Mouse (Mus musculus) activated CD4-positive, CD25-positive, alpha-beta regulatory T cell, adult 4 months (primary cell): ENCODE results near the gene Hist1h3f. TPM values are rescaled to one million over a fixed set of nuclear protein-coding genes. Genes with fewer than 3 reads are reported as not detected.
"Not testable (repeated sequence)": the region's sequence is repeated elsewhere in the genome, so short reads cannot be mapped to it uniquely, and the experiment has no call there.

Source experiments
- ATAC-seq: one replicate; pipeline ENCODE4 v1.8.0; 2017
- polyA plus RNA-seq, 2 experiments: library from polyadenylated mRNA; unstranded; fragments of 100-300 nt; shearing (Covaris generic); gene quantifications; one replicate each; pipeline ENCODE4 v1.2.1; 2017

The Hist1h3f gene
- polyA plus RNA-seq, 2 experiments from 2014 or later: 1.1 TPM; not detected in 1

DNA sequence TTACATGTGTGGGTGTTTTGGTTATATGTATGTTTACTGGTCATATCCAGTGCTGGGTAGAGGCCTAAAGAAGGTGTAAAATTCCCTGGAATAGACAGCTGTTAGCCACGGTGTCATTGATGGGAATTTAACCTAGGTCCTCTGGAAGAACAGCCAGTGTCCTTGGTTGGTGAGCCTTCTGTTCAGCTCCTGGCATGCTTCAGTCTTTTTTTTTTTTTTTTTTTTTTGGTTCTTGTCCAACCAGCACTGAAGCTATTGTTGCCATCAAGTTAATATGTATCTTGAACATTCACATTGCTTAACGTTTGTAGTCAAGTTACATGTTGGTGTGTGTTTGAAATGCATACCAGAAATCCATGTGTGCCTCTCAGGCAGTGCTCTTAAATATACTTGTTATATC, 20.6 kb downstream of the Hist1h3f start:
- ATAC-seq: no peak

DNA sequence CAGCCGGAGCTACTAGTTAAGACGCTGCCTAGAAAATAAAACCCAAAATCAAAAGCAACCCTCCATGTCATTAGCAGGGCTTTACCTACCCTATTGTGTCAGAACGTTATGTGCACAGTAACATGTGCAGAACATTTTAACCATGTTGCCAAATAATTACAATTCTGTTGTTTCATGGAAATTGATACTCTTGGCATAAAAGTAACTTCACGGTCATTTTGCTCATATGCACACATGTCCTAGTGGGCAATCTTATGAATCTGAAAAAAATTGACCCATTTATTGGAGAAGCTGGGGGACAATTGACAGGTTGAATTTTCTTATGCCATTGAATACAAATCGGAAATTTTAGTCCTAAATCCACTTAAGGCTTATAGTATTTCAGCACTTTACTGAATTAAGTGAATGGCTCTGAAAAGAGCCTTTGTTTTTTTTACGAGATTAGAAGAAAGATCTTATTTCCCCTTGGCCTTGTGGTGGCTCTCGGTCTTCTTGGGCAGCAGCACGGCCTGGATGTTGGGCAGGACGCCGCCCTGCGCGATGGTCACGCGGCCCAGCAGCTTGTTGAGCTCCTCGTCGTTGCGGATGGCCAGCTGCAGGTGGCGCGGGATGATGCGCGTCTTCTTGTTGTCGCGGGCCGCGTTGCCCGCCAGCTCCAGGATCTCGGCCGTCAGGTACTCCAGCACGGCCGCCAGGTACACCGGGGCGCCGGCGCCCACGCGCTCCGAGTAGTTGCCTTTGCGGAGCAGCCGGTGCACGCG, 26.6 kb downstream of the Hist1h3f start:
- peak; percentile 9 for ATAC-seq

- peak; percentile 83 for ATAC-seq
Observed at GRCm38 (mm10) chr13:23571022-23571503, 27.2 kb downstream of the Hist1h3f start, which contains the start of the genes Hist1h2ae and Hist1h2bg. TSS of gene Hist1h2ae (minus strand) at chr13:23571220. TSS of gene Hist1h2bg (plus strand) at chr13:23571396.

DNA sequence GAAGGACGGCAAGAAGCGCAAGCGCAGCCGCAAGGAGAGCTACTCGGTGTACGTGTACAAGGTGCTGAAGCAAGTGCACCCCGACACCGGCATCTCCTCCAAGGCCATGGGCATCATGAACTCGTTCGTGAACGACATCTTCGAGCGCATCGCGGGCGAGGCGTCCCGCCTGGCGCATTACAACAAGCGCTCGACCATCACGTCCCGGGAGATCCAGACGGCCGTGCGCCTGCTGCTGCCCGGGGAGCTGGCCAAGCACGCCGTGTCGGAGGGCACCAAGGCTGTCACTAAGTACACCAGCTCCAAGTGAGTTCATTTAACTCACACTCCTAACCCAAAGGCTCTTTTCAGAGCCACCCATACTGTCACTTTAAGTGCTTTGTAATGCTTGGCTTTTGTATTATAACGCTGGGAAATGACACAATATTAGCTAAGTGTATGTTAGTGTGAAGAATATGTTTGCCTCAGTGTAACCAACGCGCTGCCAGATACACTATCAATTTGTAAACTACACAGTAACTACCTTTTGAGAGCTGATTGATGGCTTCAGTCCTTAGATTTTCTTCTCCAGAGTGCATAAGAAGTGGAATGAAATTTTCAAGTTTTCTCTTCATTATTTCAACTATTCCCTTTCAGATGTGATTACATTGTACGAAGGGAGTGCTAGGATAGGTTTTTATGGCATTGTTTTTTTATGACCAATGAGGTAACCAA, 27.8 kb downstream of the Hist1h3f start:
- ATAC-seq: not testable (repeated sequence)

DNA sequence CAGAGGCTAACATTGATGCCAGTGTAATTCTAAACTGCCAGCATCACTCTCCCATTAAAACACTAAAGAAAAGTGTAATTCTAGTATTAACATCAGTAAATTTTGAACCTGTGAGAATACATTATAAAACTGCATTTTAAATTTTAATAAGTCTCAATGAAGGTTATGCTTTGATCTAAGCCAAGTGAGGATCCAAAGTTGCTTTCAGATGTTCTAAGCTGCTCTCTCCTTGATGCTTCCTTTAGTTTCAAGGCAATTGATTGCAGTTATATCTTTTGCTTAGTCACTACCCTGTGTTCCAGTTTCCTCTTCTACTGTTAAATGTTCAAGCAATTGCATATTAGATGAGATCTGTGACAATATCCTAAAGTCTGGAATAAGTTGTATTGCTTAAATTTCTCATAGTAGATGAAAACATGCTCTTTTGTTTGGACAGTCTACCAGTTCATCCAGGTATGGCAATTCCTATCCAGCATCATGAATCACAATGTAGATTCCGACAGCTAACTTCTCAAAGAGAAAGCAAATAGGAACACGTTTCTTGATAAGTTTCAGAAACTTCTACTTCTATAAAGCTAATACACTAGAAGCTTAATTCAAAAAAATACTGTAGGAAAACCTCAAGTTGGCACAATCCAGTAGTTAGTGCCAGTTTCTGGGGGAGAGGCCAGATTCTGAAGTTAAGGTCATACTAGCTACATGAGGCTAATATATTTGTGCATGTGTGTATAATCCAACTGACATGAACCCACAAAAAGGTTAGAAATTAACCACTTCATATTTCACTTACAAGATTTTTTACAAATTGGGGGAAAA, 28.6 kb downstream of the Hist1h3f start:
- ATAC-seq: no peak

GRCm38 (mm10) chr13:23573034-23573897, 29.4 kb downstream of the Hist1h3f start:
- ATAC-seq: not testable (repeated sequence)

GRCm38 (mm10) chr13:23573898-23574524, 30.2 kb downstream of the Hist1h3f start, which contains the start of the genes Hist1h2bf and Hist1h2ad:
TSS of gene Hist1h2bf (minus strand) at chr13:23574196.
TSS of gene Hist1h2ad (plus strand) at chr13:23574381.
- ATAC-seq: peak; percentile 75

GRCm38 (mm10) chr13:23574546-23575170, 30.8 kb downstream of the Hist1h3f start:
- ATAC-seq: not testable (repeated sequence)

DNA sequence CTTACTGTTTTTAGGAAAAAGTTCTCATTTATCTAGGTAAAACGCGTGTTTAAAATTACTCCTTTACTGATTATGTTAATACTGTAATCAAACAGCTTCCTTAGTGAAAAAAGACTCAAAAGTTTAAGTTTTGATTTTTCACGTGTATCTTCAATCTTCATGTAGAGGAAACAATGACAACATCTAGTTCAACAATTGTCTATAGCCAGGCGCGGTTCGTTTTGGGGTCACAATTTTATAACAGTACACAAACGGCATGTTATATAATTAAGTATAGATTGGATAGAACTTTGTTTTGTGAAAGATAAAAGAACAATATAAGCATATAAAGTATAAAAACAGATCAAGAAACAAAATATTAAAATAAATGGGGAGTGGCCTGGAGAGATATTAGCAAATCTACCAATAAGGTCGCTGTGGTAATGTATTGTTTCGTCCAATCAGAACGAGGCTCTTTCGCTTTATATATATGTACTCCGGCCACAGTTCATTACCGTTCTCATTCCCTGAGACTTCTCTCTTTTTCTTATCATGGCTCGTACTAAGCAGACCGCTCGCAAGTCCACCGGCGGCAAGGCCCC, 31.5 kb downstream of the Hist1h3f start, which contains the start of gene Hist1h3d:
TSS of gene Hist1h3d (plus strand) at position 493 of the 581 bp plus-strand sequence.
- peak; percentile 30 for ATAC-seq

DNA sequence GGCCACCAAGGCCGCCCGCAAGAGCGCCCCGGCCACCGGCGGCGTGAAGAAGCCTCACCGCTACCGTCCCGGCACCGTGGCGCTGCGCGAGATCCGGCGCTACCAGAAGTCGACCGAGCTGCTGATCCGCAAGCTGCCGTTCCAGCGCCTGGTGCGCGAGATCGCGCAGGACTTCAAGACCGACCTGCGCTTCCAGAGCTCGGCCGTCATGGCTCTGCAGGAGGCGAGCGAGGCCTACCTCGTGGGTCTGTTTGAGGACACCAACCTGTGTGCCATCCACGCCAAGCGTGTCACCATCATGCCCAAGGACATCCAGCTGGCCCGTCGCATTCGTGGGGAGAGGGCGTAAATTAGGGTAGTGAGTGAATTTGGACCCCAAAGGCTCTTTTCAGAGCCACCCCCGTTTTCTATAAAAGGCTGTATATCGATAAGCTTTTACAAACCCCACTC, 32.0 kb downstream of the Hist1h3f start:
- ATAC-seq: not testable (repeated sequence)

DNA sequence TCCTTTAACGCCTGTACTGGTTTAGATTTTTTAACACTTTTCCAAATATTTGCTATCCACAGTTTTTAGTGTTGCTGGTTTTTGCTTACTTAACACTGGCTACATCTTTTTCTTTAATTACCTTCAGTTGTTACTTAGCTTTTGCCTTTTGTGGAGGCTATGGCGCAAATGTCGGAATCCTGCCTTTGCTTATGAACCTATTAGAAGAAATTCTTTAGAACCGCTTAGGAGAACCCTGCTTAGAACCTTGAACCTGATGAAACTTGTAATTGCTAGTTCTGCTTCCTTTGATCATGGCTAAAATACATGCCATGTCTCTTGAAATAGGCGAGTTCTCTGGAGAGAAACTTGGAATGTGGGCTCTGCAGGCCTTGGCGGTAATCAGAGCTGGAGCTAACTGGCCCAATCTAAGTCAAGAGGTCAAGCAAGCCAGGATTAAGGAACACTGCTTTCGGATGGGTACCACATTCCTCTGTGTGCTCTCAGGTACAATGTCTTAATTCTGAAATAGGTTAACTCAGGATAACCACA, 32.6 kb downstream of the Hist1h3f start:
- no peak for ATAC-seq

DNA sequence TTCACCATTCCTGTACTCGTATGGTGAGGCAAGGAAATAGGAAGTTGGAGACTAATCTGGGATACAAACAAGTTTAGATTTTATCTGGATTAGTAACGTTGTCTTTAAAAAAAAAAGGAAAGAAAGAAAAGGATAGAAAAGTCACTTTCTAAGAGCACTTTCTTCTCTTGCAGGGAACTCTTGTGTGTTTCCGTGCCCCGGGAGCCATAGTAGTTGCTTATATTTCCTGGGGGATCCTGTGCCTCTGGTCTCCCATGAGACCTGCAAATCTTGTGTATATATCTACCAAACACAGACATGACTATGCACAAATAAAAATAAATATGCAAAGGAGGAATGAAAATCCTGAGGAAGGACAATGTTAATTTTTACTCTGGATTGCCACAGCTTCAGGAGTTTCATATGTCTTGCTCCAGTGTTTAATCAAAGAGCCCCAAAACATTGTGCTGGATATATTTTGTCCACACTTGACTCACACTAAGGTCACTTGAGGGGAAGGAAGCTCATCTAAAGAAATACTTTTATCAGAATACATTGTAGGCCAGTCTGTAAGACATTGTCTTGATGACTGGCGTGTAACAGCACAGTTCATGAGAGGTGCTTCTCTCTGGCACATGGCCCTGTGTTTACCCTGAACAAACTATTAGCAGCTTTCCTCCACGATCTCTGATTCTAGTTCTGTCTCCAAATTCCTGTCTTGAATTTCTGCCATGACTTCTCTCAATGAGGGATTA, 33.2 kb downstream of the Hist1h3f start:
- ATAC-seq: no peak

DNA sequence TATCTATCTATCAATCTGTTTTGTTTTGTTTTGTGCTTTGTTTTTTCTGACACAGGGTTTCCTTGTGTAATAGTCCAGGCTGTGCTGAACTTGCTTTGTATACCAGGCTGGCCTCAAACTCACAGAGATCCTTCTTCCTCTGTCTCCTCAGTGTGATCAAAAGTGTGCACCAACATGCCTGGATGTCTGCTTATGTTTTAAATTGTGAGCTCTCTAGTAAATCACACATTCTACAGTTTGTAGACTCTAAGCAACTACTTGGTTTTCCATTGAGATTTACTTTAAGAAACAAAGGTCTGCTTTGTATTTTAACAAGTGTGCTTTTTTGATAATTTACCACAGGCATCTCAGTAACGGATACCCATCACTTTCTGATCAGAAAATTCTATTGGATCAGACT, 34.0 kb downstream of the Hist1h3f start:
- ATAC-seq: no peak

- peak; percentile 62 for ATAC-seq
Observed at GRCm38 (mm10) chr13:23581408-23582218, 37.8 kb downstream of the Hist1h3f start, which contains the start of gene Hist1h4d. TSS of gene Hist1h4d (plus strand) at chr13:23581598.

DNA sequence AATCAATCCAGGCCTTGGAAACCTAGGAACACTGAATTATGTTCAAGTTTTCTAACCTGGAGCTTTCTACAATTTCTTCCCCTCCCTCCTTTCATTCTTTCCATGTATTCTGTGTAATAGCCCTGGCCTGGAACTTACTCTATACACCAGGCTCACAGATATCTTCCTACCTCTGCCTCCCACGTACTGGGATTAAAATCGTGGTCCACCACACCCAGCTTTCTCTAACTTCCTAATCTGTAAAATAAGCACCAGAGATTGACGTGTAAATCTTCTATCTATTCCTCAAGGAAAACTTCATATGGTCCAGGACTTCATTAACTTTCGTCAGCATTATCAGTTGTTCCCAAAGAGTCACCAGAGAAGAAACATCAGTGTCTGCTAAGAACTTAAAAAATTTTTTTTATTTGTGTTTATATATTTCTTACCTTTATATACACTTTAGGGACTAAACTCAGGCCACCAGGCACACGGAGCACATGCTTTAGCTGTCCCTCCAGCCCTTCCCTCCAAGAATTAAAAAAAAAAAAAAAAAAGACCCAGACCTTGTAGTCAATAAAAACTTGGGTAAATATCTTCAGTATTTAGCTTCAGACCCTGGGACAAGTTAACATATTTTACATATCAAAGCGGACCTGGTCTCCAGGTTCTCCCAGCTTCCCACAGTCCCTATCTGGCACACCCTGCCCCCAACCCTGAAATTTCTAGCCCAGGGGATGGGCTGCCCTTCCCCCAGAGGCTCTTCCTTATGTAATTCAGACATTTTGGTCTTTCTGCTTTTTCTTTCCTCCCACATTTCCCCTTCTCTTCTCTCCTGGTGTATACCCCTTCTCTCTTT, 38.6 kb downstream of the Hist1h3f start:
- no peak for ATAC-seq

DNA sequence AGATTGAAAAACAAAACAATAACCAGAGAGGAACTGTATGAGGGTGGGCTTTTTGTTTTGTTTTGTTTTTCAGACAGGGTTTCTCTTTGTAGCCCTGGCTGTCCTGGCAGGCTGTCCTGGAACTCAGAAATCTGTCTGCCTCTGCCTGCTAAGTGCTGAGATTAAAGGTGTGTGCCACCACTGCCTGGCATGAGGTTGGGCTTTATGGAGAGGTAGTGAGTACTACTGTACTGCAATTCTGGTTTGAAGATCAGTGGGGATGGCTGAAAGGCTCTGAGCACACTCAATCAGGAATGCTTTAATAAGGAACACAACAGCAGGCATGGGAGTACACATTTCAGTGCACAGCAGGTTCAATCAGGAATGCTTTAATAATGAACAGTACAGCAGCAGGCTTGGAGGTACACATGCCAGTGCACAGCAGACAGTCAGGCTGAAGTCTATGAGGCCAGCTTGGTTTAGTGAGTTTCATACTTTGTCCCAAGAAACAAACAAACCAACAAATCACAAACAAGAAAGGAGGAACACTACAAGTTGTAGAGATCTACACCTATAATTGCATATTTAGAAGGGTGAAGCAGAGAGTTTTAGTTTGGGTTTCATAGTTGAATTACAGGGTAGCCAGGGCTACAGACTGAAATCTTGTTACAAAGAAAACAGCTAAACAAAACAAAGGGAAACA, 39.7 kb downstream of the Hist1h3f start:
- no peak for ATAC-seq
